Mouse (Mus musculus): ENCODE data around the gene Cflar.

- TF ChIP-seq HCFC1 (IDR thresholded peaks at IDR 0.05; ENCODE audit: low read depth, low read length): no peak
- no peak for TF ChIP-seq CHD2 (IDR thresholded peaks at IDR 0.05; ENCODE audit: low read length)
- TF ChIP-seq NELFE (IDR thresholded peaks at IDR 0.05; ENCODE audit: low read depth, low read length): no peak
- TF ChIP-seq POLR2AphosphoS2 (IDR thresholded peaks at IDR 0.05; ENCODE audit: low read depth, low read length): no peak
- TF ChIP-seq POLR2A (IDR thresholded peaks at IDR 0.05; ENCODE audit: low read depth, low read length): no peak
Measured at GRCm38 (mm10) chr1:58769701-58770100, 58.4 kb downstream of the Cflar start.

Measured in CH12.LX (cell line).